Mouse (Mus musculus): ENCODE data around the gene Nrbp1. TPM values are rescaled to one million over a fixed set of nuclear protein-coding genes. Genes with fewer than 3 reads are reported as not detected.

The Nrbp1 gene
- total and polyA plus RNA-seq, 3 experiments = 34.5 to 41.5 (median 36.6) TPM

DNA sequence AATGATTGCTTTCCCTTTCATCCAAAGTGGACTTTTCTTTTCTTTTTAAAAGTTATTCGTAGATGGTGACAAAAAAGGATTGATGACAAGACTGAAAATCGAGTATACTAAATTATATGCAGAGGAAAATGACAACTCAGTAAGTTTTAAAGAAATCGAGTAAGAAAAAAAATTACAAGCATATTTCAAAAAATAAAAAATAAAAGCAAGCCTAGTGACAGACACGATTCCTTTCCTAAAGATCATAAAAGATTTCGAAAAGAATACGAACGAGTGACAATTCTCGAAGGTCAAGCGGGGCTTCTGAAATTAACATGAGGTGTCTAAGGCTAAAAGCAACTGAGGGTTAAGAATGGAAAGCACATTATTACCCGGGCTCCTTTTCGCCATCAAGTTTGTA lies 21.2 kb upstream of the Nrbp1 start:
- dilution Hi-C loops (cut with MboI; ENCODE audit: extremely low pct_ligation_motif_present, extremely low pct_unique_long_range_greater_than_20kb, low sequenced_read_pairs) (no loop called here), in situ Hi-C loops (cut with MboI; ENCODE audit: low pct_ligation_motif_present, low pct_unique_long_range_greater_than_20kb, low sequenced_read_pairs) (no loop called here)
- Histone ChIP-seq H3K27me3 (replicated peaks) (no peaks in the 10 kb centered on the region), H3K4me3 (replicated peaks in 1 of 3; ENCODE audit: low read depth in 2 of 3, low read length in 2 of 3, poor library complexity in 1 of 3) (peak overlapping the region; percentile 57 to 93 (median 84)), H3K79me2 (replicated peaks; ENCODE audit: control insufficient read depth, extremely low read depth, insufficient read depth, poor library complexity, severe bottlenecking) (peaks cover 54% of the 10 kb centered on the region), H3K4me2 (ENCODE audit: insufficient read depth, low read depth, poor library complexity, severe bottlenecking) (peak overlapping the region; percentile 86; the same call in 1 of the 2 replicates), H3K9ac (ENCODE audit: insufficient read depth, low read depth) (peak overlapping the region; percentile 75), H3K36me3 (replicated peaks in 1 of 2; ENCODE audit: control insufficient read depth in 1 of 2, insufficient read depth in 1 of 2, low read length in 1 of 2) (peaks cover 0 to 15% of the 10 kb centered on the region in 2 experiments), H3K27ac (ENCODE audit: insufficient read depth, low read depth) (no peak overlapping the region), H3K4me1 (ENCODE audit: control insufficient read depth in 1 of 2, insufficient read depth in 2 of 2) (peaks cover 0 to 30% of the 10 kb centered on the region in 2 experiments; a peak in 2 of 4 replicates), H3K9me3 (replicated peaks; ENCODE audit: low read length) (no peaks in the 10 kb centered on the region)
- DNase-seq (ENCODE audit: extremely low read depth) = no peak
- no peak for TF ChIP-seq GABPA (IDR thresholded peaks at IDR 0.05; ENCODE audit: insufficient replicate concordance, low read depth, low read length)
- no peak for TF ChIP-seq MEF2A (IDR thresholded peaks at IDR 0.05; ENCODE audit: borderline replicate concordance, low read depth, low read length)
- TF ChIP-seq TCF12 (IDR thresholded peaks at IDR 0.05; ENCODE audit: low read depth, low read length) = no peak
- no peak for TF ChIP-seq UBTF (IDR thresholded peaks at IDR 0.05; ENCODE audit: low read depth, low read length)
- no peak for TF ChIP-seq PAX5 (IDR thresholded peaks at IDR 0.05; ENCODE audit: low read length)
- no peak for TF ChIP-seq RCOR1 (conservative IDR thresholded peaks at IDR 0.05; ENCODE audit: low read depth, low read length)
- TF ChIP-seq CHD2 (IDR thresholded peaks at IDR 0.05; ENCODE audit: low read length) = no peak
- TF ChIP-seq POLR2A (IDR thresholded peaks at IDR 0.05; ENCODE audit: low read depth, low read length) = no peak
- TF ChIP-seq NRF1 (IDR thresholded peaks at IDR 0.05; ENCODE audit: low read depth, low read length) = no peak
- no peak for TF ChIP-seq JUN (IDR thresholded peaks at IDR 0.05; ENCODE audit: insufficient read depth, low read depth, low read length)
- TF ChIP-seq IRF4 (IDR thresholded peaks at IDR 0.05; ENCODE audit: low read depth, low read length) = no peak

GRCm38 (mm10) chr5:31219911-31220447 lies 20.7 kb upstream of the Nrbp1 start:
- in situ Hi-C loops (cut with MboI; ENCODE audit: low pct_ligation_motif_present, low pct_unique_long_range_greater_than_20kb, low sequenced_read_pairs) = no loop called here
- Histone ChIP-seq H3K9ac (ENCODE audit: insufficient read depth, low read depth) (peak overlapping the region; percentile 75), H3K4me1 (ENCODE audit: control insufficient read depth in 1 of 2, insufficient read depth in 2 of 2) (peaks cover 0 to 25% of the 10 kb centered on the region in 2 experiments; a peak in 2 of 4 replicates), H3K9me3 (replicated peaks; ENCODE audit: low read length) (no peaks in the 10 kb centered on the region), H3K36me3 (replicated peaks in 1 of 2; ENCODE audit: control insufficient read depth in 1 of 2, insufficient read depth in 1 of 2, low read length in 1 of 2) (peaks cover 0 to 11% of the 10 kb centered on the region in 2 experiments), H3K79me2 (replicated peaks; ENCODE audit: control insufficient read depth, extremely low read depth, insufficient read depth, poor library complexity, severe bottlenecking) (peaks cover 49% of the 10 kb centered on the region), H3K4me3 (replicated peaks in 1 of 3; ENCODE audit: low read depth in 2 of 3, low read length in 2 of 3, poor library complexity in 1 of 3) (peak overlapping the region; percentile 57 to 93 (median 84)), H3K4me2 (ENCODE audit: insufficient read depth, low read depth, poor library complexity, severe bottlenecking) (0 out of 2 replicates have a peak overlapping the region, but pooled peaks have one; percentile 40), H3K27me3 (replicated peaks) (no peaks in the 10 kb centered on the region), H3K27ac (ENCODE audit: insufficient read depth, low read depth) (peak overlapping the region; percentile 89)
- TF ChIP-seq UBTF (IDR thresholded peaks at IDR 0.05; ENCODE audit: low read depth, low read length) (no peak), TCF12 (IDR thresholded peaks at IDR 0.05; ENCODE audit: low read depth, low read length) (peak; percentile 8; the same call in 1 of the 2 replicates)
- peak; percentile 58 for DNase-seq (ENCODE audit: extremely low read depth)
- dilution Hi-C loops (cut with MboI; ENCODE audit: extremely low pct_ligation_motif_present, extremely low pct_unique_long_range_greater_than_20kb, low sequenced_read_pairs) = no loop called here
